Mouse (Mus musculus): ENCODE data around the gene Wrap53. TPM values are rescaled to one million over a fixed set of nuclear protein-coding genes. Genes with fewer than 3 reads are reported as not detected.
A peak's percentile ranks its signal among the peaks of the same experiment; 100 is the strongest.
"Not testable (repeated sequence)": the region's sequence is repeated elsewhere in the genome, so short reads cannot be mapped to it uniquely, and the experiment has no call there.

Gene Wrap53
- polyA plus RNA-seq, 1 experiment from 2014 or later = 15.9 TPM

- no peak for ATAC-seq (ENCODE audit: insufficient read depth)
- no peak overlapping the region for H3K27ac ChIP-seq (replicated peaks)
- H3K4me2 ChIP-seq = no peak overlapping the region
- H3K9me3 ChIP-seq (replicated peaks) = no peaks in the 10 kb centered on the region
- H3K9ac ChIP-seq = no peak overlapping the region
- H3K4me1 ChIP-seq (replicated peaks) = peaks cover 16% of the 10 kb centered on the region
- 49% methylated on average over 4 of the region's 4 CpGs for WGBS (ENCODE audit: insufficient replicate concordance)
- no peak overlapping the region for H3K4me3 ChIP-seq (replicated peaks)
- no peaks in the 10 kb centered on the region for H3K36me3 ChIP-seq (replicated peaks)
- peaks cover 72% of the 10 kb centered on the region for H3K27me3 ChIP-seq
Measured at GRCm38 (mm10) chr11:69551310-69551709, 28.7 kb downstream of the Wrap53 start.

DNA sequence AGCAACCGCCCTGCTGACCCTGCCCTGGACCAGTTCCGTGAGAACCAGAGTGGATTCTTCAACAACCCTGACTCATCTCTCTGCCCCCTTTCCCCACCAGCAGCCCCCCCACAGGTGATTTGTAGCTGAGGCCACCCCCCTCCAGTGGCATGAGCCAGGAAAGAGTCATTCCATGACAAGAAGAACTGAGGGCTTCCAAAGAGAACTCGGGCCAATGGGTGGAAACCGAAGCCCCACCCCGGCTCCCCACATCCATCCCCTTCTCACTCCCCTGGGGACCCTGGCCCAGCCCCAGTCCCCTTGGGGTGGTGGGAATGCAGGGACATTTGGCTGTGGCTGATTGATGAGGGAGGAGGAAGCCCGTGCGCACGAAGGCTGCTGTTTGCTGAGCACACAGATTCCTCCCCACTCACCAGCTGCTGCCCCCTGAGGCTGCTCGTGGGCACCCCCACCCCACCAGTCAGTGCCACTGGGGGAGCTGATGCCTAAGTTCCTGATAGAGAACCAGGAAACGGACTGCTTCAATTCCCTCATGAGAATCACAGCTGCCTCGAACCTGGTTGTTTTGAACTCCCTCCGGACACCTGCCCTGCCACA, 30.9 kb downstream of the Wrap53 start, which contains the start of gene Dnah2:
TSS of gene Dnah2 (minus strand) at position 51 of the 597 bp plus-strand sequence.
- Histone ChIP-seq H3K27me3 (peaks cover 77% of the 10 kb centered on the region), H3K36me3 (replicated peaks) (no peaks in the 10 kb centered on the region), H3K9me3 (replicated peaks) (no peaks in the 10 kb centered on the region), H3K9ac (no peak within 1 kb of the TSS), H3K27ac (replicated peaks) (no peak within 1 kb of the TSS), H3K4me3 (replicated peaks) (no peak within 1 kb of the TSS), H3K4me2 (no peak within 1 kb of the TSS), H3K4me1 (replicated peaks) (peaks cover 20% of the 10 kb centered on the region)
- no peak for ATAC-seq (ENCODE audit: insufficient read depth)
- 37% methylated on average over 12 of the region's 12 CpGs for WGBS (ENCODE audit: insufficient replicate concordance)

- no peak for ATAC-seq (ENCODE audit: insufficient read depth)
- H3K4me3 ChIP-seq (replicated peaks) = peak overlapping the region; percentile 49
- H3K27me3 ChIP-seq = peaks cover 67% of the 10 kb centered on the region
- peak overlapping the region; percentile 46 for H3K9ac ChIP-seq
- peak overlapping the region; percentile 82 for H3K4me2 ChIP-seq
- H3K36me3 ChIP-seq (replicated peaks) = no peaks in the 10 kb centered on the region
- 3% methylated on average over 15 of the region's 15 CpGs for WGBS (ENCODE audit: insufficient replicate concordance)
- H3K4me1 ChIP-seq (replicated peaks) = peaks cover 20% of the 10 kb centered on the region
- no peaks in the 10 kb centered on the region for H3K9me3 ChIP-seq (replicated peaks)
- H3K27ac ChIP-seq (replicated peaks) = no peak overlapping the region
Measured at GRCm38 (mm10) chr11:69547071-69547470, 33.0 kb downstream of the Wrap53 start.

DNA sequence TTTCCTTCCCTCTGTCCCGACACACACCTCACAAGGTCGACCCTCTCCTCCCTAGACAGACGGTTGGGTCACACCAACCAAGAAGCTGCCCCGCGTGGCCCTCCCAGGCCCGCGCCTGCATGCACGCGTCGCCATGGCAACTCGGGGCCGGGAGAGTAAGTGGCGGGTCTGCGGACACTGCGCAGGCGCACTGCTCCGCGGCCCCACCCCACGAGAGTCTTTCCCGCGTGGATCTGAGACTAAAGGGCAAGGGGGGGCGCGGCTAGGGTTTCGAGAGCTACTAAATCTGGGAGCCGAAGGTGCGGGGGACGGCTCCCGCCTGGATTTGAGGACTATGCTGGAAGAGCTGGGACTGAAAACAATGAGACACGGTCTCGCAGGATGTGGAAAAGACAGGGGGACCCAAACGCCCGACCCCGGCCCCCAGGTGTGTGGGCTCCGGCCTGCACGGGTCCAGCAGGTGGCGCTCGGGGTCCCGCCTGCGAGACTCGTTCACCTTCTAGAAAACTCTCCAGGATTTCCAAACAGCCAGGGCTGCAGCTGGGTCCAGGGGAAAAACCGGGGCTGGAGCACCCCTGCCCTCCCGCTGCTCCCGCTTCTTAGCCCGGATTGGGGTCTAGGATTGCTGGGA, 33.5 kb downstream of the Wrap53 start:
- peaks cover 63% of the 10 kb centered on the region for H3K27me3 ChIP-seq
- WGBS (ENCODE audit: insufficient replicate concordance) = under 1% methylated on average over 44 of the region's 44 CpGs
- no peaks in the 10 kb centered on the region for H3K9me3 ChIP-seq (replicated peaks)
- peak overlapping the region; percentile 49 for H3K4me3 ChIP-seq (replicated peaks)
- H3K4me2 ChIP-seq = peak overlapping the region; percentile 82
- H3K27ac ChIP-seq (replicated peaks) = no peak overlapping the region
- peak; percentile 25 for ATAC-seq (ENCODE audit: insufficient read depth)
- peaks cover 20% of the 10 kb centered on the region for H3K4me1 ChIP-seq (replicated peaks)
- peak overlapping the region; percentile 46 for H3K9ac ChIP-seq
- no peaks in the 10 kb centered on the region for H3K36me3 ChIP-seq (replicated peaks)

DNA sequence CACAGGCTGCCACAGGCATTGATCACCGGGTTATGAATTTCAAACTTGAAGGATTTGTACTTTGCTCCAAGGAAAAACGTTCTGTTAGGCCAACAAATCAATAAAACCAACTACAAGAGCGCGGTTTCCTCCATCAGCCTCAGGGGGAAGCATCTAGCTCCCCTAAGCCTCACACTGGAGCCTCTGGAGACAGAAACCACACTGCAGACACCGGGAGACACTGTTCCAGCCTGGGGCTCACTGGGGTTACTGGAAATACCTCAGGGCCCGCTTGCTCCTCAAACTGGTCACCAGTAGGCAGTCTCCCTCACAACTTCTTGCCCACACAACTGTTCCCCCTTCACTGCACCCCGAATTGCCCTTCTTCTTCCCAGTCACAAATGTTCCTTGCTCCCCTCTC, 34.1 kb downstream of the Wrap53 start:
- H3K27ac ChIP-seq (replicated peaks) = no peak overlapping the region
- H3K4me1 ChIP-seq (replicated peaks) = peaks cover 20% of the 10 kb centered on the region
- peaks cover 60% of the 10 kb centered on the region for H3K27me3 ChIP-seq
- no peak overlapping the region for H3K9ac ChIP-seq
- ATAC-seq (ENCODE audit: insufficient read depth) = no peak
- peak overlapping the region; percentile 49 for H3K4me3 ChIP-seq (replicated peaks)
- H3K9me3 ChIP-seq (replicated peaks) = no peaks in the 10 kb centered on the region
- peak overlapping the region; percentile 82 for H3K4me2 ChIP-seq
- 23% methylated on average over 7 of the region's 7 CpGs for WGBS (ENCODE audit: insufficient replicate concordance)
- H3K36me3 ChIP-seq (replicated peaks) = no peaks in the 10 kb centered on the region

GRCm38 (mm10) chr11:69543598-69543997, 36.5 kb downstream of the Wrap53 start:
- H3K9me3 ChIP-seq (replicated peaks) = no peaks in the 10 kb centered on the region
- no peak overlapping the region for H3K27ac ChIP-seq (replicated peaks)
- 62% methylated on average over 3 of the region's 3 CpGs for WGBS (ENCODE audit: insufficient replicate concordance)
- no peak overlapping the region for H3K4me2 ChIP-seq
- H3K4me1 ChIP-seq (replicated peaks) = peaks cover 23% of the 10 kb centered on the region
- H3K9ac ChIP-seq = no peak overlapping the region
- ATAC-seq (ENCODE audit: insufficient read depth) = no peak
- peaks cover 42% of the 10 kb centered on the region for H3K27me3 ChIP-seq
- no peak overlapping the region for H3K4me3 ChIP-seq (replicated peaks)
- H3K36me3 ChIP-seq (replicated peaks) = no peaks in the 10 kb centered on the region

GRCm38 (mm10) chr11:69541741-69542140, 38.3 kb downstream of the Wrap53 start:
- WGBS (ENCODE audit: insufficient replicate concordance) = 50% methylated on average over 1 of the region's 3 CpGs
- H3K4me3 ChIP-seq (replicated peaks); H3K9me3 ChIP-seq (replicated peaks); ATAC-seq (ENCODE audit: insufficient read depth); H3K36me3 ChIP-seq (replicated peaks); H3K4me2 ChIP-seq; H3K9ac ChIP-seq; H3K27ac ChIP-seq (replicated peaks): not testable (repeated sequence)
- peaks cover 23% of the 10 kb centered on the region for H3K27me3 ChIP-seq
- H3K4me1 ChIP-seq (replicated peaks) = peaks cover 21% of the 10 kb centered on the region

GRCm38 (mm10) chr11:69540700-69541099, 39.4 kb downstream of the Wrap53 start:
- no peaks in the 10 kb centered on the region for H3K9me3 ChIP-seq (replicated peaks)
- H3K27ac ChIP-seq (replicated peaks) = no peak overlapping the region
- H3K4me3 ChIP-seq (replicated peaks) = no peak overlapping the region
- WGBS (ENCODE audit: insufficient replicate concordance) = 67% methylated on average over 2 of the region's 2 CpGs
- H3K4me1 ChIP-seq (replicated peaks) = peaks cover 12% of the 10 kb centered on the region; the same call in 1 of the 2 replicates
- ATAC-seq (ENCODE audit: insufficient read depth) = no peak
- H3K27me3 ChIP-seq = peaks cover 13% of the 10 kb centered on the region
- no peaks in the 10 kb centered on the region for H3K36me3 ChIP-seq (replicated peaks)
- no peak overlapping the region for H3K9ac ChIP-seq
- H3K4me2 ChIP-seq = no peak overlapping the region

- 40% methylated on average over 1 of the region's 1 CpGs for WGBS (ENCODE audit: insufficient replicate concordance)
- Histone ChIP-seq H3K4me1 (replicated peaks) (peaks cover 12% of the 10 kb centered on the region; the same call in 1 of the 2 replicates), H3K27ac (replicated peaks) (no peak overlapping the region), H3K4me2 (no peak overlapping the region), H3K36me3 (replicated peaks) (no peaks in the 10 kb centered on the region), H3K27me3 (0 out of 2 replicates have a peak, but pooled peaks cover under 1% of the 10 kb centered on the region), H3K4me3 (replicated peaks) (no peak overlapping the region), H3K9ac (no peak overlapping the region), H3K9me3 (replicated peaks) (no peaks in the 10 kb centered on the region)
- ATAC-seq (ENCODE audit: insufficient read depth) = no peak
Measured at GRCm38 (mm10) chr11:69534990-69535389, 45.1 kb downstream of the Wrap53 start.

DNA sequence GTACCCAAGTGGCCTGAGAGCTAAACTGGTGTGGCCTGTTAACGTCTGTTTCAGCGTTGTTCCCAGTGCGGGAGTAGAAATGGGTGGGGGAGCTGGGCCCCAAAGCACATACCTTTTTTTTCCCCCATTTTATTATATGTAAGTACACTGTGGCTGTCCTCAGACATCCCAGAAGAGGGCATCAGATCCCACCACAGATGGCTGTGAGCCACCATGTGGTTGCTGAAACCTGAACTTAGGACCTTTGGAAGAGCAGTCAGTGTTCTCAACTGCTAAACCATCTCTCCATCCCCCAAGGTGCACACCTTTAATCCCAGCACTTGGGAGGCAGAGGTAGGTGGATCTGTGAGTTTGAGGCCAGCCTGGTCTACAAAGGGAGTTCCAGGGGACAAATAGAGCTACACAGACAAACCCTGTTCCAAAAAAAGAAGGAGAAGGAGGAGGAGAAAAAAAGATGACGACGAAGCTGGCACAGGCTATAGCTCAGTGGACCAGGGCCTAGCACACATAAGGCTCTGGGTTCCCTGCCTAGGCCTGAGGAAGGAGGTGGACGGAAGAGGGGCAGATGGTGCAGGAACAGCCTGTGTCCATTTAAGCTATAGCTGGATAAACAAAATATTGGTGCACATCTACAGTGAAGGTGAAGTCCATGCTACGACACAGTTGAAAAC, 47.4 kb downstream of the Wrap53 start:
- Histone ChIP-seq H3K36me3 (replicated peaks) (no peaks in the 10 kb centered on the region), H3K9me3 (replicated peaks) (no peaks in the 10 kb centered on the region), H3K9ac (no peak overlapping the region), H3K4me2 (no peak overlapping the region), H3K4me3 (replicated peaks) (no peak overlapping the region), H3K27ac (replicated peaks) (no peak overlapping the region), H3K27me3 (peaks cover 22% of the 10 kb centered on the region), H3K4me1 (replicated peaks) (peaks cover 1% of the 10 kb centered on the region; the same call in 1 of the 2 replicates)
- 66% methylated on average over 7 of the region's 7 CpGs for WGBS (ENCODE audit: insufficient replicate concordance)
- no peak for ATAC-seq (ENCODE audit: insufficient read depth)

GRCm38 (mm10) chr11:69530755-69531154, 49.3 kb downstream of the Wrap53 start:
- H3K9ac ChIP-seq; H3K4me3 ChIP-seq (replicated peaks); H3K27ac ChIP-seq (replicated peaks); ATAC-seq (ENCODE audit: insufficient read depth); H3K4me2 ChIP-seq; H3K9me3 ChIP-seq (replicated peaks); H3K36me3 ChIP-seq (replicated peaks); H3K4me1 ChIP-seq (replicated peaks): not testable (repeated sequence)
- WGBS (ENCODE audit: insufficient replicate concordance) = 63% methylated on average over 6 of the region's 6 CpGs
- H3K27me3 ChIP-seq = peaks cover 40% of the 10 kb centered on the region

Data from liver, embryonic 15.5 days (tissue).